Mouse (Mus musculus): ENCODE results near the gene Pde1b. TPM values are rescaled to one million over a fixed set of nuclear protein-coding genes. Genes with fewer than 3 reads are reported as not detected.

The Pde1b gene
- total RNA-seq, 4 experiments from 2014 or later: 99.3 to 111 (median 103) TPM

- no peak for DNase-seq (ENCODE audit: low spot score in 2 of 2)
These were observed 826 bp downstream of the Pde1b start for GRCm38 (mm10) chr15:103503660-103504059.

- no peak for DNase-seq (ENCODE audit: low spot score in 2 of 2)
These were observed 6.5 kb downstream of the Pde1b start for GRCm38 (mm10) chr15:103509317-103509716.

DNA sequence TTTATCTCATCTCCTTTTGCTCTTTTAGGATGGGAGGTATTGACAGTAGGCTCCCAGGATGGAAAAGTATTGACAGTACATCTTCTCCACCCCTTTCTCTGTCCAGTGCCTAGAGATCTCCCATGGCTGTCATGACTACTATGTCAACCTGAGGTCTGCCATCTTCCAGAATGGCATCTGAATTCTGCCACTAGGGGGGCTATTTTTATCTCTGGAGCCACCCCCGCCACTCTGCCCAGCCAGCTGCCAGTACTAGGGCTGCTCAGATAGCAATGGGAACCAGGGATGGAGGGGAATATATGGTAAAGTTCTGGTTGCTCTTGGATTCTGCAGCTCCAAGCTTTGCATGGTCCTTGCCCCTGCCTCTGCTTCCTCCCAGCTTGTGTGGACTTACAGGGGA, 8.8 kb downstream of the Pde1b start:
- DNase-seq (ENCODE audit: low spot score in 2 of 2): no peak

GRCm38 (mm10) chr15:103513621-103514031, 10.8 kb downstream of the Pde1b start:
- DNase-seq (ENCODE audit: low spot score in 2 of 2): no peak

DNA sequence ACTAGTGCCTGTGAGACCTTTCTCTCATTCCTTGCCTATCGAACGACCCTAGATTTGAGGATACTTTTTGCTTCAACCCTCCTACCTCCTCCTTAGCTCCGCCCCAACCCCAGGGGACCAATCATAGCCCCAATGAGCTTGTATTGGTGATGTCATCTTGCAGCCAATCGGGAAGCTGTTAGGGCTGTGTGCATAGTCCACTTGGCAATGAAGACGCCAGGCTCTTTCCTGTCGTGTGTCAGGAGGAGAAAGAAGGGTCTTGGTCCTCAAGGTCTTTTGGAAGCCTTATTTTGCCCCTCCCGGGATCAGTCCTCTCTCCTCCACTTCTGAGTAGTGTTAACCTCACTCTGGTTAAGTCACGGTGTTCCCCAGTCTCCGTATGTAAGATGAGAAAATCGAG, 11.3 kb downstream of the Pde1b start:
- DNase-seq (ENCODE audit: low spot score in 2 of 2): peak; percentile 68 to 77

DNA sequence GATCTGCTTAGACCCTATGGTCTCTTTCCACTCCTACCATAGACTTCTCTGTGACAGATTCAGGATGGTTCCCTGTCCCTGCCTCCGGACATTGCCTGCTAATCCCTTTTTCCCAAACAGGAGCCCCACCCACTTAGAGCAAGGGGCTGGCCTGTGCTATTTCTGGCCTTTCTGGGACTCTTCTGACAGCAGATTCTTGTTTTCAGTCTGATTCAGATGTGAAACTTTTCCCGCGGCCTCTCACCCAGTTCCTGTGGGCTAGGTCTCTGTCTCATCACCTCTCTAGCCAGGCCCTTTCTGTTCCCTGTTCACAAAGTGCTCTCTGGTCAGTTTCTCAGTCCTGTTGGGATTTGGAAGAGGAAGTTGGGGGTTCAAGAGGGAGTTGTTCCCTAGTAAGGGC, 12.1 kb downstream of the Pde1b start:
- no peak for DNase-seq (ENCODE audit: low spot score in 2 of 2)

DNA sequence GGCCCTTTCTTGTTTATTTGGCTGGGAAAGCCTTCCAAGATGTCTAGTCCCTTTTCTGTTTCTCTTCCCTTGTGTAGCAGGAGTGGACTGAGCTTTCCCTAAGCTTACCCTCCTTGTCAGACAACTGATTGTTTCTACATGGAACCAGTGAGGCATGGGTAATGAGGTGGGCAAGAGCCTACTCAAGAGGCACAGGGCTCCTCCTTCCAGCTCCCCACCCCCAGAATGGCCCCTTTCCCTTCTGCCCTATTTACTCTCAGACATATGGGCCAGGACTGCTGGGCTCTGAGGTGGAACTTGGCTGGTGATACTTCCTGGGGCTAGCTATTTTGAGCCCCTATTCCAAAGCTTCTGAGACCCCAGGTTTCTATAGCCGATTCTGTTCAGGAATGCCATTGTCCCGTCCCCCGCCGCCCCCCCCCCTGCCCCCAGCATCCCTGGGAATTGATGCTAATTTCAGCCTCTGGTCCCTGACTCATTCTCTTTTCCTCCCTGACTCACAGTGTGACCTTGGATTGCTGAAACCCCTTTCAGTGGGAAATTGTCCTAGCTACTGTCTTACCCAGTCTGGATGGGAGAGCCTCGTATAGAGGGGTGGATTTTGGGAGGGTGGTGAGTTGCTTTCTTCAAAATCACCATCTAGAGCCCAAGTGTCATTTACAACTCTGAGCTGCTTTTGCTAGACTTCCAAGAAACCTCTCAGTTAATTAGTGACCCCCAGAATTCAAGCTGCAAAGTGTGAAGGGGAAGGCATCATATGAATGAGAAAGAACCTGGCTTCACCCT, 16.0 kb downstream of the Pde1b start:
- no peak for DNase-seq (ENCODE audit: low spot score in 2 of 2)

DNA sequence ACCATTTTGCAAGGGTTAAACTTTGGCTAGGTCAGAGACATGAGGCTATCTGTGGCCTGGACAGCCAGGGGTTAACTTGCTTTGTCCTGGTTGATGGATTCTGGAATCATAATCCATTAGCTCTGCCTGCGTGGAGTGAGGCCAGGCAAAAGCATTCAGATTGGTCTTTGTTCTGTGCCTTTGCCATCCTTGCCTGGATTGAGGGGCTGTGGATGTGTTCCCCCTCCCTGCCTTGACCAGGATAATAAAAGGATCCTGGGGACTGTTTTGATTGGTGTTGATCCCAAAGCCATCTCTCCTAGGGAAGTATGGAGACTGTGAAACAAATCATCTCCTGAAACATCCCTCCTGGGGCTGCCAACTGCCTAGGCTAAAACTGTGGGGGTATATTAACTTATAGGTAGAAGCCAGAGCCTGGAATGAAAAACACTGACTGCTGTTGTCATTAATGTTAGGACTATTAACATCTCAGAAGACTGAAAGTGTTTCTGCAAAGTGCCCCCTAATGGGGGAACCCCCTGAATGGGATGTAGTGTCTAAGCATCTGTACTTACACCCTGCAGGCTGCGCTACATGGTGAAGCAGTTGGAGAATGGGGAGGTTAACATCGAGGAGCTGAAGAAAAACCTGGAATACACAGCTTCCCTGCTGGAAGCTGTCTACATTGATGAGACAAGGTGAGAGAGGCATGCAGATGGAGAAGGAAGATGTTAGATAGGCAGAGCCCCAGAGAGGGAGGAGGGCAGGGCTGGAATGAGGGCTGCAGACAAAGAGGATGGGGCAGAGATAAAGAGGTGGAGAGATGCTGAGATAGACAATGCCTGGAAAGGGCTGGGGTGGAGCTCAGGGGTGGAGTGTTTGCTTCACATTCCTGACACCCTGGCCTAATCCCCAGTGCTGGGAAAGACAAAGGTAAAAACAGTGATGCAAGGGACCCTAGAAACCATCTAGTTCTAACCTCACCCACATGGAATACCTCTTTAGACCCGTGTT, 16.8 kb downstream of the Pde1b start:
- no peak for DNase-seq (ENCODE audit: low spot score in 2 of 2)

- DNase-seq (ENCODE audit: low spot score in 2 of 2): no peak
These were observed 19.7 kb downstream of the Pde1b start for GRCm38 (mm10) chr15:103522458-103523099.

DNA sequence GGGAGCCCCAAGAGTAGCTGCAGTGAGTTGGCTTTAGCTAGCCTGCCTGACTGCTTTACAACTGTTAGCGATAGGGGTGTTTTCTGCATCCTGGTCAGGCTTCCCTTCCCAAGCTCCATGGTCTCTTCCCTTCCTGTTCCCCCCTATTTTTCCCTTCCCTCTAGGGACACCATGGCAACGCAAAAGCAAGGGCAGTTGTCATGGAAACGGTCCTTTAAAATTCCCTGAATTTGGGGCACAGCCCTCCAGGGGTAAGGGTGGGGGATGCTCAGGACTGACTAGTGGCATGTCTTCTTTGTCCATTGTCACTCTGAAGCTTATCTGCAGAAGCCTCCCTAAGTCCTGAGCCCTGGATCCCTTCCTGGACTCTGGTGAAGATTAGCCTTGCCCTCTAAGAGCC, 20.3 kb downstream of the Pde1b start:
- no peak for DNase-seq (ENCODE audit: low spot score in 2 of 2)

DNA sequence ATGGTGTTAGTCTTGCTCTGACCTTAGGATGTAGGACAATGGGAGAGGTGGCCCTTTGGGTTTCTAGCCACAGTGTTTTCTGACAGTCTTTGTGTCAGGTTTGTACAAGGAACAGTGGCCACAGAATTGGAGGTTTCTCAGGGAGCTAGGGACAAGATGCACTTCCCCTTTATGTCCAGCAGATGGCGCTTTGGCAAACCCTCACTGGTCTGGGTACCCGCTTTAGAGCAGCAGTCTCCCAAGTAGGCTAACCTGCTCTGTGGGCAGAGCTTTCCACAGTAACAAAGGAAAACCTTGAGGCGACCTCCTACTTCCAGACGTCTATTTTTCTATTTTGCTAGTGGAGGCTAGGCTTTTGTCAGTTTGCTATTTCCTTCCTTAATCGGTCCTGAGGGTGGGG, 27.5 kb downstream of the Pde1b start:
- DNase-seq (ENCODE audit: low spot score in 2 of 2): peak; percentile 66 to 72

DNA sequence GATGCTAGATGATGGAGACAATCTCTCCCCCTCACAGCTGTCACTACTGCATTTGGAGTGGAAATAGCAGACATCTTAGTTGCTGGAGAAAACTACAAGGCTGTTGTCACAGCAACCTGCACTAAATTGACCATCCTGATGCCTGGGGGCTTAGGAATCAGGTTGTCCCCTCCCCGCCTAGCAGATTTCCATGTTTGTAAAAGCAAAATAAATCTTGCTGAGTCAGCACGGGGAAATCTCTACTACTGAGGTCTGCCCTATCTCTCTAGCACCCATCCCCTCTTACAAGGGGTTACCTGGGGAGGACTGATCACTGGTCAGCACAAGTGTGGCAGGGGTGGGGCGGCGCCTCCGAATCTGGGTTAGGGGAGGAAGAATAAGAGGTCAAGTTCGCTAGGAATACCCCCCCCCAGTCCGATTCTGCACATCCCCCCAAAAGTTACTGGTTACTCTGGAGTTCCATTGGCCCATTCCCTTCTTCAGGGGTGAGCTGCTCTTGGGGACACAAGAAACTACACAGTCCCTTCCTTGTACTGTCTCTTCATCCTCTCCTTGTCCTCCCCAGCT, 31.3 kb downstream of the Pde1b start:
- DNase-seq (ENCODE audit: low spot score in 2 of 2): no peak

- no peak for DNase-seq (ENCODE audit: low spot score in 2 of 2)
These were observed 32.2 kb downstream of the Pde1b start for GRCm38 (mm10) chr15:103535030-103535429.

GRCm38 (mm10) chr15:103535786-103536185, 33.0 kb downstream of the Pde1b start:
- DNase-seq (ENCODE audit: low spot score in 2 of 2): peak; percentile 2 to 12

DNA sequence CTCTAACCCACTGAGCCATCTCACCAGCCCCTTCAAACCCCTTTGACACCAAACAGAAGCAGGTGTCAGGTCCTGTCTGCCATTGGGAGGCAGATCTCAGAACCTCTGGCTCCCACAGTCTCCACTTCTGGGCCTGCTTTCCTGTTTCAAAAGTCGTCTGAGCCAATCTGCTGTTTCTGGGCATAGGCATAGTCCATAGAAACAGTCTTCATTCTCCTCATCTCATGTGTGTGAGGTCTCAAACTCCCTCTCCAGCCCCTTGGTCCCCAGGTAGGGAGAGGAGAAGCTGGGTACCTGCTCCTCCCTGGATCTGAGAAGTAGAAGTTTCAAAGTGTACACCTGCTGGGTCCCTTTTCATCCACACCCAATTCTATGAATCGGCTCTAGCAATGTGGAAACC, 33.6 kb downstream of the Pde1b start:
- DNase-seq (ENCODE audit: low spot score in 2 of 2): no peak

DNA sequence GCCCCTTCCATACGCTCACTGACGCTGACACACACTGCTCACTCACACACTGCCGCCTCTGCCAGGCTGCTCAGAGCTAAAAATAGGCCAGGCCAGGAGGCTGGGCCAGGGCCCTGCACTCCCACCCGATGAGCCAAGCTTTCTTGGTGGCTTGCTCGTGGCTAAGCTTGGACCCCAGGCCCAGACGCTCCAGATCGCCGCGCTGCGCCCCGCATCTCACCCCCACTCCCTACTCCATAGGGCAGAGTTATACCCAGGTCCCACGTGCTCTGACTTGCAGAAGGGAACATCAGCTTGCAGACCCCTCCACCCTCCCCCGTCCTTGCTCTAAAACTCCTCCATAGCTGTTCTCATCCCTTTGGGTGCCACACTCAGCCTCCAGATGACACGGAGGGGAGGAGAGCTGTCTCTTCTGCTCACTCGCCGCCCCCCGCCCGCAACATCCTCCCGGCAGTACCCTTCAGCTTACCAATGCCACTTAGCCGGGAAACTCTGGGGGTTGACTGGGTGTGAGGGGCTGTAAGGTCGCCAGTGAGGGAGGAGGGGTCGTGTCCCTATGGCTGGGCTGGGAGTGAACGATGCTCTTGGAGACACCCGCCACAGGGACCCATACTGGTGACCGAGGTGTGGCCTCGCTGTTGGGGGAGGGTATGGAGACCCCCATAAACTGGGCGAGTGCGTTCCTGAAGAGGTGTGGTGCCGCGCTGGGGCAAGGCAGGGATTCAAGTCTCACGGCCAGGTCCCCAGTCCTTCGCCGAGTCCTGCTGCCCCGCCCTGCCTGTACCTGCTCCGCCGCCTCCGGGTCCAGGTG, 34.4 kb downstream of the Pde1b start:
- DNase-seq (ENCODE audit: low spot score in 2 of 2): peak; percentile 57 to 64

- peak; percentile 44 to 65 for DNase-seq (ENCODE audit: low spot score in 2 of 2)
These were observed 35.0 kb downstream of the Pde1b start, which contains the start of gene Ppp1r1a for GRCm38 (mm10) chr15:103537822-103538213. TSS of gene Ppp1r1a (minus strand) at chr15:103538003.

- peak; percentile 0 to 2 for DNase-seq (ENCODE audit: low spot score in 2 of 2)
These were observed 36.4 kb downstream of the Pde1b start for GRCm38 (mm10) chr15:103539259-103539658.

- DNase-seq (ENCODE audit: low spot score in 2 of 2): peak; percentile 1
These were observed 37.8 kb downstream of the Pde1b start for GRCm38 (mm10) chr15:103540646-103541045.

DNA sequence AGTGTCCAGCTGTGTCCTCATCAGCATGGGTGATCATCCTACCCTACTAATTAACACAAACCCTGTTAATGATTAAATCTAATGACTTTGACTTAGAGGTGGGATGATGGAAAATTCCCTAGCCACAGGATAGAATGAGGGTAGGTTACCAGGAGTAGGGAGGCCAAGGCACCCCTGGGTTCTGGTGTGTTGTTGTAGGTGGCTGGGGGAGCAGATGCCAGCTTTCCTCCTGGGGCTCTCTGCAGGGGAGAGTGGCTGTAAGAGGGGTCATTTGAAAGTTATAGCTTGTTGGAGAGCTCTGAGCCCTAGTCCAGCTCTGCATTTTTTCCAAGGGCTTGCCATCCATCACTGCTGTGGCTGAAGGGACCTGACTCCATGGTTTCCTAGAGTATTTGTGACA, 39.7 kb downstream of the Pde1b start:
- no peak for DNase-seq (ENCODE audit: low spot score in 2 of 2)

Measured in layer of hippocampus, adult 8-10 months (tissue).